Comparison of ENCODE assay signal across 12 mouse cellular contexts in the genomic region with DNA sequence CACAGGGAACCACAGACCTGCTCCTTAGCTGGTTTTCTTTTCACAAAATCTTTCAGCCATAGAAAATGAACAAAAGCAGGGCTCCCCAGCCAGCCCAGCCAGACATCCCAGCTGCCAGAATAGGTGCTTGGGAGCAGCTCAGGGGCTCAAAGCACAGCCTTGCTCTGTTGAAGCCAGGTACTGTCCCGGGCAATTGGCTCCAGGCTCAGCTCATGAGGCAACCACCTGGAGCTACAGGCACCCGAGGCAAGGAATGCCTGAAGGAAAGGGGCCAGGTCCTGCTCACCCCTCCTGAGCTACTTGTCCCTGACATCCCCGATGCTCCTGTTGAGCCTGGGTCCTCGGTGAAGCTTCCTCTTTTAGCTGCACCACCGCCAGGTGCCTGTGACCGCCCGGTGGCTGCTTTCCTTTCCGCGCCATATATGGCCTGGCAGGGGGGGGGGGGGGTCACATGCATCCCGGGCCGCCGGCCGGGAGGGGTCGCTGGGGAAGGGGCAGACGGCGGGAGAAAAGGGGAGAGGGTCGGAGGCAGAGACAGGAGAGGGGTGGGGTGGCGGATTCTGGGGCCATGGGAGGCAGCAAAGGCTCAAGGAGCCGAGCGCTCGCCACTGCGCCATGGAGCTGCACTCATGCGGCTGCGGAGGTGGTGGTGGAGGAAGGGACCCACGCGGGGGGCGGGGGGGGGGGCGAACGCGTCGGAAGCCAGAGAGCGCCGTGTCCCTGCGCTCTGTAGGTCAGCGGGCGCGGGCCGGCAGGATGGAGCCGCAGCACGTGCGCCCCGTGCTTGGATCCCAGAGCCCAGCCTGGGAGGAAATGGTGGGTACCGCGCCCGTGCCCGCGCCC. TPM values are rescaled to one million over a fixed set of nuclear protein-coding genes. Genes with fewer than 3 reads are reported as not detected.
DNase-seq lines count a peak whose midpoint lies in the region; ATAC-seq and TF ChIP-seq lines count a peak whose summit lies in the region.
"Not testable (repeated sequence)": the region's sequence is repeated elsewhere in the genome, so short reads cannot be mapped to it uniquely, and the experiment has no call there.
"Had no signal": no experiment of that assay in that cellular context is flagged by ENCODE, and none has a peak within 500 bp of the region (broad histone marks: within the 10 kb centered on the region; RNA-seq: fewer than 3 reads in every experiment).

A gene (plus strand): TSS at position 738 of the 843 bp plus-strand sequence.

- H3K27me3 ChIP-seq in embryonic facial prominence, embryonic 12.5 days; forebrain, postnatal 0 days (ENCODE audit: insufficient read depth, low read length); heart, postnatal 0 days (ENCODE audit: control insufficient read depth, insufficient read depth, low read length); intestine, embryonic 15.5 days (replicated peaks); limb, embryonic 13.5 days; midbrain, embryonic 12.5 days; neural tube, embryonic 15.5 days (replicated peaks): not testable (repeated sequence)

- 2% methylated on average over 10 of the region's 47 CpGs for WGBS in embryonic facial prominence, embryonic 12.5 days
- 3% methylated on average over 11 of the region's 47 CpGs for WGBS in forebrain, postnatal 0 days
- 2% methylated on average over 8 of the region's 47 CpGs for WGBS in heart, postnatal 0 days
- 4% methylated on average over 5 of the region's 47 CpGs for WGBS in intestine, embryonic 15.5 days
- 4% methylated on average over 4 of the region's 47 CpGs for WGBS in limb, embryonic 13.5 days
- WGBS in midbrain, embryonic 12.5 days = 6% methylated on average over 4 of the region's 47 CpGs
- 0% methylated on average over 13 of the region's 47 CpGs for WGBS in neural tube, embryonic 15.5 days

- peak within 1 kb of the TSS; percentile 28 for H3K4me3 ChIP-seq in embryonic facial prominence, embryonic 12.5 days
- H3K4me3 ChIP-seq in forebrain, postnatal 0 days (ENCODE audit: low read depth, low read length) = peak within 1 kb of the TSS; percentile 25
- not testable (repeated sequence) for H3K4me3 ChIP-seq in heart, postnatal 0 days (ENCODE audit: low read depth, low read length)
- peak within 1 kb of the TSS; percentile 17 for H3K4me3 ChIP-seq in intestine, embryonic 15.5 days (replicated peaks)
- peak within 1 kb of the TSS; percentile 31 for H3K4me3 ChIP-seq in limb, embryonic 13.5 days
- peak within 1 kb of the TSS; percentile 34 for H3K4me3 ChIP-seq in midbrain, embryonic 12.5 days
- H3K4me3 ChIP-seq in neural tube, embryonic 15.5 days (replicated peaks) = peak within 1 kb of the TSS; percentile 32

- H3K9ac ChIP-seq in embryonic facial prominence, embryonic 12.5 days; heart, postnatal 0 days (replicated peaks; ENCODE audit: low read depth, low read length); intestine, embryonic 15.5 days; limb, embryonic 13.5 days; midbrain, embryonic 12.5 days (replicated peaks); neural tube, embryonic 15.5 days (replicated peaks): not testable (repeated sequence)
- H3K9ac ChIP-seq in forebrain, postnatal 0 days = peak within 1 kb of the TSS; percentile 33; the same call in 1 of the 2 replicates

- TF ChIP-seq EP300 in heart, postnatal 0 days (IDR thresholded peaks at IDR 0.05; ENCODE audit: low read depth) = not testable (repeated sequence)

- peak; percentile 21 for DNase-seq in R1 (ENCODE audit: low read depth, low spot score)
- DNase-seq in forebrain, postnatal 0 days = peak; percentile 1
- not testable (repeated sequence) for DNase-seq in heart, postnatal 0 days (ENCODE audit: low spot score)

- not testable (repeated sequence) for H3K36me3 ChIP-seq in embryonic facial prominence, embryonic 12.5 days; forebrain, postnatal 0 days (ENCODE audit: insufficient read depth); heart, postnatal 0 days (replicated peaks; ENCODE audit: control insufficient read depth, insufficient read depth, low read length); intestine, embryonic 15.5 days; limb, embryonic 13.5 days; midbrain, embryonic 12.5 days; neural tube, embryonic 15.5 days

- not testable (repeated sequence) for ATAC-seq in embryonic facial prominence, embryonic 12.5 days (ENCODE audit: insufficient number of reproducible peaks, insufficient read depth, low FRiP score, low TSS enrichment); forebrain, postnatal 0 days; heart, postnatal 0 days (ENCODE audit: insufficient read depth, low read depth); intestine, embryonic 15.5 days; limb, embryonic 13.5 days (ENCODE audit: low FRiP score, low read depth); midbrain, embryonic 12.5 days (ENCODE audit: low FRiP score, low read depth); neural tube, embryonic 15.5 days (ENCODE audit: low FRiP score)

- not testable (repeated sequence) for H3K27ac ChIP-seq in embryonic facial prominence, embryonic 12.5 days; forebrain, postnatal 0 days (ENCODE audit: low read depth, low read length); heart, postnatal 0 days (ENCODE audit: low read depth); intestine, embryonic 15.5 days; limb, embryonic 13.5 days; midbrain, embryonic 12.5 days (replicated peaks); neural tube, embryonic 15.5 days (replicated peaks)

- H3K4me1 ChIP-seq in embryonic facial prominence, embryonic 12.5 days; forebrain, postnatal 0 days (ENCODE audit: insufficient read depth); heart, postnatal 0 days (ENCODE audit: control insufficient read depth, insufficient read depth); intestine, embryonic 15.5 days (replicated peaks); limb, embryonic 13.5 days; midbrain, embryonic 12.5 days; neural tube, embryonic 15.5 days: not testable (repeated sequence)

- not testable (repeated sequence) for TF ChIP-seq CTCF in forebrain, postnatal 0 days (IDR thresholded peaks at IDR 0.05; ENCODE audit: low read depth); heart, postnatal 0 days (IDR thresholded peaks at IDR 0.05; ENCODE audit: low read depth)

- not testable (repeated sequence) for H3K9me3 ChIP-seq in embryonic facial prominence, embryonic 12.5 days; forebrain, postnatal 0 days (ENCODE audit: low read length); heart, postnatal 0 days (replicated peaks; ENCODE audit: control insufficient read depth, low read length); intestine, embryonic 15.5 days; limb, embryonic 13.5 days; midbrain, embryonic 12.5 days; neural tube, embryonic 15.5 days (replicated peaks)

- peak within 1 kb of the TSS; percentile 43 for H3K4me2 ChIP-seq in embryonic facial prominence, embryonic 12.5 days (replicated peaks)
- H3K4me2 ChIP-seq in forebrain, postnatal 0 days (ENCODE audit: low read depth) = peak within 1 kb of the TSS; percentile 44
- peak within 1 kb of the TSS; percentile 30; the same call in 1 of the 2 replicates for H3K4me2 ChIP-seq in heart, postnatal 0 days (ENCODE audit: low read depth, low read length)
- H3K4me2 ChIP-seq in intestine, embryonic 15.5 days (replicated peaks) = peak within 1 kb of the TSS; percentile 49
- peak within 1 kb of the TSS; percentile 55 for H3K4me2 ChIP-seq in limb, embryonic 13.5 days (replicated peaks)
- H3K4me2 ChIP-seq in midbrain, embryonic 12.5 days (replicated peaks) = peak within 1 kb of the TSS; percentile 46
- peak within 1 kb of the TSS; percentile 48 for H3K4me2 ChIP-seq in neural tube, embryonic 15.5 days

RNA-seq across cellular contexts. Expression of the gene that starts here (rescaled TPM):
- polyA plus RNA-seq in embryonic facial prominence, embryonic 12.5 days (2016; fragmentation: Nextera tagmentation; extraction: Ambion mirVana) = 0.45 and 0.51 TPM in 2 replicates
- total RNA-seq in forebrain, postnatal 0 days (2014; rRNA removed) = 4.8 and 5.0 TPM in 2 replicates
- 3.5 and 3.8 TPM in 2 replicates for polyA plus RNA-seq in forebrain, postnatal 0 days (2015; fragmentation: Nextera tagmentation; extraction: Ambion mirVana)
- total RNA-seq in heart, postnatal 0 days (2014; rRNA removed; ENCODE audit: low replicate concordance) = not detected in 2 replicates
- polyA plus RNA-seq in heart, postnatal 0 days (2015; fragmentation: Nextera tagmentation; extraction: Ambion mirVana) = 0.16 and 0.33 TPM in 2 replicates
- polyA plus RNA-seq in intestine, embryonic 15.5 days (2015; fragmentation: Nextera tagmentation; extraction: Ambion mirVana) = 0.14 TPM in 1 of 2 replicates, not detected in the other
- 0.10 and 0.23 TPM in 2 replicates for polyA plus RNA-seq in limb, embryonic 13.5 days (2015; fragmentation: Nextera tagmentation; extraction: Ambion mirVana)
- polyA plus RNA-seq in midbrain, embryonic 12.5 days (2016; fragmentation: Nextera tagmentation; extraction: Ambion mirVana) = 0.55 and 0.68 TPM in 2 replicates
- 2.6 and 3.1 TPM in 2 replicates for polyA plus RNA-seq in neural tube, embryonic 15.5 days (2015; fragmentation: Nextera tagmentation; extraction: Ambion mirVana)
- total RNA-seq: adrenal gland, postnatal 4 days; hematopoietic stem cell, adult 5-6 weeks; MEL; monocyte, adult 5-6 weeks had no signal
